Mouse (Mus musculus): ENCODE data around the gene Hist1h4d. TPM values are rescaled to one million over a fixed set of nuclear protein-coding genes. Genes with fewer than 3 reads are reported as not detected.
"Not testable (repeated sequence)": the region's sequence is repeated elsewhere in the genome, so short reads cannot be mapped to it uniquely, and the experiment has no call there.

The Hist1h4d gene
- polyA plus RNA-seq, 1 experiment: not detected

GRCm38 (mm10) chr13:23585029-23585441, 3.6 kb downstream of the Hist1h4d start:
- H3K4me1 ChIP-seq (ENCODE audit: control insufficient read depth, insufficient read depth, low read length): peaks cover 3% of the 10 kb centered on the region; the same call in 1 of the 2 replicates
- TF ChIP-seq CTCF (IDR thresholded peaks at IDR 0.05; ENCODE audit: insufficient read depth, low read depth, low read length): no peak
- no peak for TF ChIP-seq POLR2A (IDR thresholded peaks at IDR 0.05; ENCODE audit: insufficient read depth, low read depth, low read length)
- WGBS: under 1% methylated on average over 21 of the region's 21 CpGs
- peak overlapping the region; percentile 90 for H3K27ac ChIP-seq (ENCODE audit: insufficient read depth, low read depth, low read length)
- peak overlapping the region; percentile 54 for H3K4me3 ChIP-seq (ENCODE audit: insufficient read depth, low read depth, low read length)

- peak; percentile 53; the same call in 1 of the 2 replicates for TF ChIP-seq POLR2A (IDR thresholded peaks at IDR 0.05; ENCODE audit: insufficient read depth, low read depth, low read length)
- Histone ChIP-seq H3K27ac (ENCODE audit: insufficient read depth, low read depth, low read length) (peak overlapping the region; percentile 90), H3K4me3 (ENCODE audit: insufficient read depth, low read depth, low read length) (peak overlapping the region; percentile 55)
- under 1% methylated on average over 26 of the region's 36 CpGs for WGBS
- not testable (repeated sequence) for H3K4me1 ChIP-seq (ENCODE audit: control insufficient read depth, insufficient read depth, low read length)
Measured at GRCm38 (mm10) chr13:23585442-23586098, 4.2 kb downstream of the Hist1h4d start.

- WGBS: 1% methylated on average over 22 of the region's 22 CpGs
- H3K27ac ChIP-seq (ENCODE audit: insufficient read depth, low read depth, low read length): no peak overlapping the region
- no peak for TF ChIP-seq POLR2A (IDR thresholded peaks at IDR 0.05; ENCODE audit: insufficient read depth, low read depth, low read length)
- no peak for TF ChIP-seq CTCF (IDR thresholded peaks at IDR 0.05; ENCODE audit: insufficient read depth, low read depth, low read length)
- peaks cover 3% of the 10 kb centered on the region; the same call in 1 of the 2 replicates for H3K4me1 ChIP-seq (ENCODE audit: control insufficient read depth, insufficient read depth, low read length)
- peak overlapping the region; percentile 13; the same call in 1 of the 2 replicates for H3K4me3 ChIP-seq (ENCODE audit: insufficient read depth, low read depth, low read length)
Measured at GRCm38 (mm10) chr13:23586099-23586939, 4.9 kb downstream of the Hist1h4d start.

- no peak overlapping the region for H3K27ac ChIP-seq (ENCODE audit: insufficient read depth, low read depth, low read length)
- WGBS: 5% methylated on average over 1 of the region's 1 CpGs
- H3K4me3 ChIP-seq (ENCODE audit: insufficient read depth, low read depth, low read length): no peak overlapping the region
- TF ChIP-seq CTCF (IDR thresholded peaks at IDR 0.05; ENCODE audit: insufficient read depth, low read depth, low read length) (no peak), POLR2A (IDR thresholded peaks at IDR 0.05; ENCODE audit: insufficient read depth, low read depth, low read length) (no peak)
- H3K4me1 ChIP-seq (ENCODE audit: control insufficient read depth, insufficient read depth, low read length): peaks cover 3% of the 10 kb centered on the region; the same call in 1 of the 2 replicates
Measured at GRCm38 (mm10) chr13:23586940-23587225, 5.5 kb downstream of the Hist1h4d start.

GRCm38 (mm10) chr13:23591206-23591605, 9.8 kb downstream of the Hist1h4d start:
- TF ChIP-seq CTCF (IDR thresholded peaks at IDR 0.05; ENCODE audit: insufficient read depth, low read depth, low read length): no peak
- TF ChIP-seq POLR2A (IDR thresholded peaks at IDR 0.05; ENCODE audit: insufficient read depth, low read depth, low read length): no peak
- WGBS: 95% methylated on average over 7 of the region's 7 CpGs
- Histone ChIP-seq H3K27ac (ENCODE audit: insufficient read depth, low read depth, low read length) (no peak overlapping the region), H3K4me1 (ENCODE audit: control insufficient read depth, insufficient read depth, low read length) (no peaks in the 10 kb centered on the region), H3K4me3 (ENCODE audit: insufficient read depth, low read depth, low read length) (no peak overlapping the region)

- H3K27ac ChIP-seq (ENCODE audit: insufficient read depth, low read depth, low read length); H3K4me3 ChIP-seq (ENCODE audit: insufficient read depth, low read depth, low read length); H3K4me1 ChIP-seq (ENCODE audit: control insufficient read depth, insufficient read depth, low read length): not testable (repeated sequence)
- WGBS: 94% methylated on average over 7 of the region's 7 CpGs
Measured at GRCm38 (mm10) chr13:23591886-23592285, 10.5 kb downstream of the Hist1h4d start.

GRCm38 (mm10) chr13:23592614-23593013, 11.2 kb downstream of the Hist1h4d start:
- H3K4me3 ChIP-seq (ENCODE audit: insufficient read depth, low read depth, low read length): no peak overlapping the region
- WGBS: 75% methylated on average over 7 of the region's 7 CpGs
- no peak for TF ChIP-seq CTCF (IDR thresholded peaks at IDR 0.05; ENCODE audit: insufficient read depth, low read depth, low read length)
- TF ChIP-seq POLR2A (IDR thresholded peaks at IDR 0.05; ENCODE audit: insufficient read depth, low read depth, low read length): no peak

GRCm38 (mm10) chr13:23593051-23593770, 11.8 kb downstream of the Hist1h4d start:
- TF ChIP-seq POLR2A (IDR thresholded peaks at IDR 0.05; ENCODE audit: insufficient read depth, low read depth, low read length): no peak
- no peak for TF ChIP-seq CTCF (IDR thresholded peaks at IDR 0.05; ENCODE audit: insufficient read depth, low read depth, low read length)
- 85% methylated on average over 5 of the region's 5 CpGs for WGBS
- no peak overlapping the region for H3K27ac ChIP-seq (ENCODE audit: insufficient read depth, low read depth, low read length)
- H3K4me1 ChIP-seq (ENCODE audit: control insufficient read depth, insufficient read depth, low read length): no peaks in the 10 kb centered on the region
- H3K4me3 ChIP-seq (ENCODE audit: insufficient read depth, low read depth, low read length): no peak overlapping the region

More at GRCm38 (mm10) chr13:23592614-23593013, 11.2 kb downstream of the Hist1h4d start:
- H3K4me1 ChIP-seq (ENCODE audit: control insufficient read depth, insufficient read depth, low read length): no peaks in the 10 kb centered on the region
- no peak overlapping the region for H3K27ac ChIP-seq (ENCODE audit: insufficient read depth, low read depth, low read length)

GRCm38 (mm10) chr13:23595185-23595584, 13.8 kb downstream of the Hist1h4d start:
- TF ChIP-seq CTCF (IDR thresholded peaks at IDR 0.05; ENCODE audit: insufficient read depth, low read depth, low read length): no peak
- no peak for TF ChIP-seq POLR2A (IDR thresholded peaks at IDR 0.05; ENCODE audit: insufficient read depth, low read depth, low read length)
- H3K4me3 ChIP-seq (ENCODE audit: insufficient read depth, low read depth, low read length): no peak overlapping the region
- H3K4me1 ChIP-seq (ENCODE audit: control insufficient read depth, insufficient read depth, low read length): no peaks in the 10 kb centered on the region
- H3K27ac ChIP-seq (ENCODE audit: insufficient read depth, low read depth, low read length): no peak overlapping the region
- 86% methylated on average over 2 of the region's 2 CpGs for WGBS

All from olfactory bulb, adult 2 months (tissue).